ENCODE assay signal across 12 mouse cellular contexts in genomic region chr8:61665021-61665420, GRCm38 (mm10).
DNase-seq lines count a peak whose midpoint lies in the region; ATAC-seq and TF ChIP-seq lines count a peak whose summit lies in the region.
"Had no signal": no experiment of that assay in that cellular context is flagged by ENCODE, and none has a peak within 500 bp of the region (broad histone marks: within the 10 kb centered on the region; RNA-seq: fewer than 3 reads in every experiment).

No protein-coding gene starts in this region.

- peaks cover 18% of the 10 kb centered on the region for H3K36me3 ChIP-seq in heart, postnatal 0 days (replicated peaks; ENCODE audit: control insufficient read depth, insufficient read depth, low read length)
- H3K36me3 ChIP-seq: liver, embryonic 15.5 days had no signal

- H3K9me3 ChIP-seq in heart, postnatal 0 days (replicated peaks; ENCODE audit: control insufficient read depth, low read length): no peaks in the 10 kb centered on the region
- H3K9me3 ChIP-seq: liver, embryonic 15.5 days had no signal

- no peak overlapping the region for H3K9ac ChIP-seq in heart, postnatal 0 days (replicated peaks; ENCODE audit: low read depth, low read length)
- H3K9ac ChIP-seq: liver, embryonic 15.5 days had no signal

- peaks cover 19% of the 10 kb centered on the region for H3K4me1 ChIP-seq in heart, postnatal 0 days (ENCODE audit: control insufficient read depth, insufficient read depth)
- H3K4me1 ChIP-seq: liver, embryonic 15.5 days had no signal

- intact Hi-C loops in heart, postnatal 36 days (cut with DNase I): no loop called here

- TF ChIP-seq CTCF in heart, postnatal 0 days (IDR thresholded peaks at IDR 0.05; ENCODE audit: low read depth): no peak

- no peaks in the 10 kb centered on the region for H3K27me3 ChIP-seq in heart, postnatal 0 days (ENCODE audit: control insufficient read depth, insufficient read depth, low read length)
- H3K27me3 ChIP-seq: liver, embryonic 15.5 days; Patski had no signal

- TF ChIP-seq EP300 in heart, postnatal 0 days (IDR thresholded peaks at IDR 0.05; ENCODE audit: low read depth): peak; percentile 95

- peak; percentile 92 for ATAC-seq in heart, postnatal 0 days (ENCODE audit: insufficient read depth, low read depth)
- ATAC-seq in megakaryocyte, adult 5-6 weeks (ENCODE audit: poor library complexity, severe bottlenecking): no peak
- ATAC-seq: hindbrain, embryonic 16.5 days; Patski had no signal

- H3K27ac ChIP-seq in heart, postnatal 0 days (ENCODE audit: low read depth): peak overlapping the region; percentile 73
- H3K27ac ChIP-seq: liver, embryonic 15.5 days had no signal

- DNase-seq in heart, adult 11 months: peak; percentile 94
- DNase-seq in heart, postnatal 36 days: no peak
- peak; percentile 21 to 44 for DNase-seq in urinary bladder, adult 18-20 months (ENCODE audit: low spot score in 2 of 2)
- DNase-seq in urinary bladder, postnatal 4 days (ENCODE audit: low spot score in 2 of 2): no peak
- DNase-seq in heart, postnatal 0 days (ENCODE audit: low spot score): peak; percentile 76
- peak; percentile 57 to 71 for DNase-seq in lung, postnatal 4 days
- no peak for DNase-seq in natural killer cell, adult 2 months (ENCODE audit: low spot score in 2 of 2)

- 14% methylated on average over 8 of the region's 8 CpGs for WGBS in heart, postnatal 0 days

- H3K4me3 ChIP-seq in heart, postnatal 0 days (ENCODE audit: low read depth, low read length): no peak overlapping the region
- H3K4me3 ChIP-seq: liver, embryonic 15.5 days; myocyte had no signal

- no peak overlapping the region for H3K4me2 ChIP-seq in heart, postnatal 0 days (ENCODE audit: low read depth, low read length)
- H3K4me2 ChIP-seq: liver, embryonic 15.5 days had no signal

Comparison
In these comparisons a context has a peak if more than half of its experiments do, and no peak if none do; other contexts are left out.
1. DNase-seq: peak in heart, adult 11 months (single experiment), urinary bladder, adult 18-20 months (2 of 2), heart, postnatal 0 days (single experiment) and lung, postnatal 4 days (2 of 2); none in heart, postnatal 36 days (0 of 2), urinary bladder, postnatal 4 days (0 of 2) and natural killer cell, adult 2 months (0 of 2).